Mouse (Mus musculus): ENCODE measurements around the gene Trmt2b. TPM values are rescaled to one million over a fixed set of nuclear protein-coding genes. Genes with fewer than 3 reads are reported as not detected.

Trmt2b gene
- polyA plus RNA-seq (2012) = 0.91 and 1.5 TPM in 2 replicates

DNA sequence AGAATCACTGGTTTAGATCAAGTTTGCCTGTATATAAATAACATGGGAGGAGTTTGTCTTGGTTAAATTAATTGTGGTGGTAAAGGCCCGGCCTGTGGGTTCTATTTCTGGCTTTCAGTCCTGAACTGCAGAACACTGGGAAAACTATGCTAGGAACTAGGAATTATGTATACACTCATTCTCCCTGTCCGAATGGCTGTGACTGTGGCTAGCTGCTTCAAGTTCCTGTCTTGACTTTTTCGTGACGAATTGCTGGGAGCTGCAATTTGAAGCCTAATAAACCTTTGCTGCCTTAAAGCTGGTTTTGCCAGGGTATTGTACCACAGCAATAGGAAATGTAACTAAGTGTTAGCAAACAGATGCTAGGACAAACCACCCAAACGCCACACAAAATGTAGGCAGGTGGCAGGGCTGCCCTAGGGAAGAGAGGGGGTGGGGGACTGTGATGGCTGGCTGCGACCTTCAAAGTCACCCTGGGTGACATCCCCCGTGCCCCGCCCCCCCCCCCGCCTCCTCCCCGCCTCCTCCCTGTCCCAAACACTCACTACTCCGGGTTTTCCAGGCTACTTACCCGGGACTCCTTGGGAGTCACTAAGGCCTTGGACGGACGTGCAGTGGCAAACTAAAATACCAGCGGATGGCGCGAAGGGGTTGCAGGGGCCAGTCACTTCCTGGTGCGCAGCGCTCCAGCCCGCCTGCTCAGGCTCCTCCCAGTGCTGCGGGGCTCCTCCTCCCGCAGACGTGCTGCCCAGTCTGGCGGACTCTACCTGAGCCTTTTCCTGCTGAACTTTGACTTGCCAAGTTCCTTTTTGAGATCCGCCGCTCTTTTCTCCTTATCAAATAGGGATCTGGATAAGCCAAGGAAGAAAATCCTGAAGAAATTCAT is at the start of gene Trmt2b:
Gene Trmt2b (minus strand): TSS at position 710 of the 886 bp plus-strand sequence.

DNA sequence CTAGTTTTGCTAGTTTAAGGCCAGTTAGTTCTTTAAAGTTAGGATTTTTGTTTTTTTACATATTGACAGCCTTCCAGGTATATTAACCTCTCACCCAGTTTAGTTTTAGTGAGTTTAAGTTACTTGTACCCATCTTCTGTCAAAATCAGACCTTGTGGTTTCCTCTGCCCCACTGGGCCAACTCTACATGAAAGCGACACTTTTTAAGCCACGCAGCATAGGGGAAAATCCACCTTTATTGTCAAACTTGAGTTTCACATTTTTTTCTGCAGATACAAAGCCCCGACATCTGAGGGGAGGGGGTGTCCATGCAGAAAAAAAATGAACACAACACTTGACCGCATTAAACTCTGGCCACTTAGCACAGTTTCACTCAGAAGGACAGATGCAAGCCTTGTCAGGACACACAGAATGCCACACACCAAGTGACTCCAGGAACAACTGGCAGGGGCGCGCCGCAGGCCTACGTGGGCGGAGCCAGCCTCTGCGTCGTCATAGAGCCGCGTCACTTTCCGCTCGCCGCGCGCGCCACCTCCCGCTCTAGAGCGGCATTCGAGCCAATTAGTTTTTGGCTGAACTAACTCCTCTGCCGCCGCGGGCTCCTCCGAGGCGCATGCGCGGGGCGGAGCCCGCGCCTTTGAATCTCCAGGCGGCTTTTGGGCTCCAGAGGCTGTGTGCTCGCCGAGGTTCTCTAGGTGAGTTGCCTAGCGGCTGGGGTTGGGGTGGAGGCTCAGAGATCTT is 30.9 kb upstream of the Trmt2b start, which contains the start of gene Cenpi:
Gene Cenpi (plus strand): TSS at position 551 of the 741 bp plus-strand sequence.

DNA sequence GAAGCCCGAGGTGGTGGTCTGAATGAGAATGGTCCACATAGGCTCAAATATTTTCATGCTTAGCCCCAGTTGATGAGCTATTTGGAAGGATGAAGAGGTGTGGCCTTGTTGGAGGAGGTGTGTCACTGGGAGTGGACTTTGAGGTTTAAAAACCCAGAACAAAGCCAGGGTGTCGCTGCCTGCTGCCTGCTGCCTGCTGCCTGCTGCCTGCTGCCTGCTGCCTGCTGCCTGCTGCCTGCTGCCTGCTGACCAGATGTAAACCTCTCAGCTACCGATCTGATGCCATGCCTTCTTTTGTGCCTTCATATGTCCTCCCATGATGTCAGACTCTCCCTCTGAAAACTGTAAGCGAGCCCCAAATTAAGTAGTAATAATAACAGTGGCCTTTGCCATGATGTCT is 54.9 kb downstream of the Trmt2b start, which contains the start of gene Nox1:
Gene Nox1 (minus strand): TSS at position 101 of the 400 bp plus-strand sequence.

DNA sequence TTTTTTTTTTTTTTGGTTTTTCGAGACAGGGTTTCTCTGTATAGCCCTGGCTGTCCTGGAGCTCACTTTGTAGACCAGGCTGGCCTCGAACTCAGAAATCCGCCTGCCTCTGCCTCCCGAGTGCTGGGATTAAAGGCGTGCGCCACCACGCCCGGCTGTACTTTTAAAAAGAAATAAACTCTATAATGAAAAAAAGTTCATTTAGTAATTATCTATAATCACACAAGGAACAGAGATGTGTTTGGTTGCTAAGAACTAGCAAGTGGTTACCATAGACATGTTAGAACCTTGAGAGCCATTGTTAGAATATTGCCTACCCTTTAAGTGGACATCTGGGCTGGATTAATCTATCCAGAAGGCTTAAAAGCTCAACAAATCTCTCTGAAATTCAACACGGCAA is 89.6 kb downstream of the Trmt2b start, which contains the start of gene Arl13a:
Gene Arl13a (plus strand): TSS at position 301 of the 400 bp plus-strand sequence.

Other genes with a start within 250 kb of the Trmt2b start
- 35.5 and 39.8 TPM in 2 replicates for gene Cstf2, start 217.8 kb downstream of the Trmt2b start, polyA plus RNA-seq (2012)
- 0.03 and 0.10 TPM in 2 replicates for gene Xkrx, start 114.9 kb downstream of the Trmt2b start, polyA plus RNA-seq (2012)
- gene Arl13a, start 89.5 kb downstream of the Trmt2b start, polyA plus RNA-seq (2012) = not detected in 2 replicates
- gene Nox1, start 55.0 kb downstream of the Trmt2b start, polyA plus RNA-seq (2012) = 0.37 TPM in 1 of 2 replicates, not detected in the other
- 0.03 TPM in 1 of 2 replicates, not detected in the other for gene Tmem35a, start 18.2 kb upstream of the Trmt2b start, polyA plus RNA-seq (2012)
- gene Cenpi, start 31.1 kb upstream of the Trmt2b start, polyA plus RNA-seq (2012) = 0.71 and 0.93 TPM in 2 replicates
- 0.05 and 0.25 TPM in 2 replicates for gene Drp2, start 127.6 kb upstream of the Trmt2b start, polyA plus RNA-seq (2012)
- gene Taf7l, start 199.5 kb upstream of the Trmt2b start, polyA plus RNA-seq (2012) = not detected in 2 replicates

All from megakaryocyte-erythroid progenitor cell, adult 5 weeks (primary cell).